Mouse (Mus musculus): ENCODE measurements around the gene Avp.

- TF ChIP-seq POLR2A (IDR thresholded peaks at IDR 0.05; ENCODE audit: low read depth, low read length) (no peak), CTCF (IDR thresholded peaks at IDR 0.05; ENCODE audit: extremely low read depth, insufficient read length, insufficient replicate concordance, low read depth, low read length) (peak; percentile 51; the same call in 1 of the 2 replicates)
Observed at GRCm38 (mm10) chr2:130613091-130613490, 30.7 kb upstream of the Avp start.

Data from small intestine, adult 2 months (tissue).